Mouse (Mus musculus) forebrain, embryonic 11.5 days (tissue): ENCODE measurements at regions not wholly inside any gene's neighbourhood (a gene's known extent, or its start where the extent isn't known, plus 50 kb on each side); places are given as distances from the start of the nearest gene placed in this dataset.

ENCODE experiments used
- ATAC-seq: fragments of 200-750 bp; cut with Nextera tagmentation; replicated peaks from 2 replicates; pipeline ENCODE4 v1.8.0; 2017; ENCODE audit warnings: moderate TSS enrichment; ENCODE audit not compliant: low FRiP score
- DNase-seq: peaks from one replicate; pipeline ENCODE4 v3.0.0-alpha.2; 2017; ENCODE audit warnings: low spot score
- H3K27ac ChIP-seq: fragments of 300-500 bp; sonication (generic); 2 replicates; pipeline ENCODE4 v1.5.1; 2014; ENCODE audit warnings: low read depth, low read length
- H3K27me3 ChIP-seq: fragments of 300-500 bp; sonication (generic); 2 replicates; pipeline ENCODE4 v1.6.1; 2014; ENCODE audit warnings: mild to moderate bottlenecking, low read length, mixed read lengths; ENCODE audit not compliant: control insufficient read depth, insufficient read depth
- H3K36me3 ChIP-seq: fragments of 300-500 bp; sonication (generic); 2 replicates; pipeline ENCODE4 v1.6.1; 2014; ENCODE audit warnings: mild to moderate bottlenecking, low read length, moderate library complexity, mixed read lengths; ENCODE audit not compliant: control insufficient read depth, insufficient read depth
- H3K4me1 ChIP-seq: fragments of 300-500 bp; sonication (generic); replicated peaks from 2 replicates; pipeline ENCODE4 v1.6.1; 2014; ENCODE audit warnings: low read length, mixed read lengths; ENCODE audit not compliant: control insufficient read depth, insufficient read depth
- H3K4me2 ChIP-seq: fragments of 300-500 bp; sonication (generic); 2 replicates; pipeline ENCODE4 v1.6.1; 2014; ENCODE audit warnings: low read depth, mild to moderate bottlenecking, low read length, moderate library complexity, mixed read lengths; ENCODE audit not compliant: severe bottlenecking
- H3K4me3 ChIP-seq: fragments of 300-500 bp; sonication (generic); 2 replicates; pipeline ENCODE4 v1.5.1; 2014; ENCODE audit warnings: low read depth, low read length
- H3K9ac ChIP-seq: fragments of 300-500 bp; sonication (generic); 2 replicates; pipeline ENCODE4 v1.6.1; 2014; ENCODE audit warnings: low read length
- H3K9me3 ChIP-seq: fragments of 300-500 bp; sonication (generic); 2 replicates; pipeline ENCODE4 v1.6.1; 2016; ENCODE audit warnings: low read length, mixed read lengths; ENCODE audit not compliant: control insufficient read depth
- WGBS: fragments of 180-500 bp; shearing (Covaris S2); extraction: QIAGEN DNeasy Blood & Tissue Kit; methylation state at CpG from one replicate; pipeline ENCODE4 v1.1.7; 2014; 5-methylcytosine and 5-hydroxymethylcytosine counted together

DNA sequence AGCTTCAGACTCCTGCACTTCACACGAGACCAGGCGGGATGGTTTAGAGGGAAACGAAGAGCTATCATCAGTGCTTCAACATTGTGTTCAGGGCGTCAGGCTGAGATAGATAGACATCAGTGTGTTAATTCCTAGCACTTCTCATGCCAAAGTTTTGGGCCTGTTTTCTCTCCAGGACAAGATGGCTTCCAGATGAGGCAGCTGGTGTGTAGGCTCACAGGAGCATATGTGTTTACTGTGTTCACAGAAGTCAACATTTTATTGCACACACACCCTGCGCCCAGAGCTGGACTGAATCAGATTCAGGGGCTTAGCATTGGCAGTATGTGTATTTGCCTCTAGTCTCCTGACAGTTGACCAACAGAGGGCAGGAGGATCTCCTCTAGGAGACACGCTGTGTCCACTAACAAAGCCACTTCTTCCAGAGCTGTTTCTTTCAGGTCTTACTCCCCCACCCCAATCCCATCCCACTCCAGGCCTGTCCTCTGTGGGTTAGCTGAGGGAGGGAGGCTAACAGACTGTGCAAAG, 123.4 kb downstream of the Lrrc30 start:
- no peaks in the 10 kb centered on the region for H3K4me1 ChIP-seq
- no peak overlapping the region for H3K4me2 ChIP-seq
- ATAC-seq (no peak), DNase-seq (no peak)
- H3K9me3 ChIP-seq: no peaks in the 10 kb centered on the region
- no peak overlapping the region for H3K27ac ChIP-seq
- WGBS: 90% methylated on average over 6 of the region's 6 CpGs
- H3K4me3 ChIP-seq: no peak overlapping the region
- no peaks in the 10 kb centered on the region for H3K36me3 ChIP-seq
- H3K27me3 ChIP-seq: no peaks in the 10 kb centered on the region
- no peak overlapping the region for H3K9ac ChIP-seq

DNA sequence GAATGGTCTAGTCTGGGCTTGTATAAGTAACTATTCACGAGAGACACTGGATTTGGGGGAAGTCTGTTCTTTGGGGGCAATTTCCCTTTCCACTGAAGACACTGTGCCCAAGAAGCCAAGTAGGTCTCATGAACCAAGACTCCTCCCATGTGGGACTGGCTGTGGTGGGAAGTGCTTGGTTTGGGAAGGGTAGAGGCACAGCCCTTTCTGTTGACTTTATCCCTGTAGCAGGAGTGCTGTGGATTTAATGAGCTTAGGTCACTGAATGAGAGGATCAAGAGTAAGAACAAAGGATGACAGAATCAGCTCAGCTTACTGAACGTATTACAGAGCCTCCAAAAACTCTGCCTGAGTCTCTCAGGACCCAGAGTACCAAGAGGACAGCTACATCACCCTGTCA, 124.2 kb downstream of the Lrrc30 start:
- no peak overlapping the region for H3K27ac ChIP-seq
- no peaks in the 10 kb centered on the region for H3K4me1 ChIP-seq
- H3K36me3 ChIP-seq: no peaks in the 10 kb centered on the region
- DNase-seq (no peak), ATAC-seq (no peak)
- no peaks in the 10 kb centered on the region for H3K27me3 ChIP-seq
- 25% methylated on average over 2 of the region's 2 CpGs for WGBS
- H3K4me2 ChIP-seq: no peak overlapping the region
- no peak overlapping the region for H3K9ac ChIP-seq
- H3K9me3 ChIP-seq: no peaks in the 10 kb centered on the region
- H3K4me3 ChIP-seq: no peak overlapping the region

- Histone ChIP-seq H3K4me2 (no peak overlapping the region), H3K9ac (no peak overlapping the region), H3K4me1 (no peaks in the 10 kb centered on the region), H3K4me3 (no peak overlapping the region), H3K9me3 (no peaks in the 10 kb centered on the region), H3K27me3 (no peaks in the 10 kb centered on the region), H3K36me3 (no peaks in the 10 kb centered on the region), H3K27ac (no peak overlapping the region)
- 67% methylated on average over 2 of the region's 2 CpGs for WGBS
- DNase-seq (no peak), ATAC-seq (no peak)
Observed at GRCm38 (mm10) chr17:67506466-67506865, 126.1 kb downstream of the Lrrc30 start.

GRCm38 (mm10) chr17:67504502-67505033, 128.0 kb downstream of the Lrrc30 start:
- Histone ChIP-seq H3K36me3 (no peaks in the 10 kb centered on the region), H3K27me3 (no peaks in the 10 kb centered on the region), H3K4me3 (no peak overlapping the region), H3K4me1 (peaks cover 2% of the 10 kb centered on the region; the same call in 1 of the 2 replicates), H3K27ac (no peak overlapping the region), H3K4me2 (no peak overlapping the region), H3K9ac (no peak overlapping the region), H3K9me3 (no peaks in the 10 kb centered on the region)
- ATAC-seq: no peak
- WGBS: 90% methylated on average over 9 of the region's 9 CpGs
- DNase-seq: no peak

- DNase-seq: no peak
- Histone ChIP-seq H3K27ac (no peak overlapping the region), H3K36me3 (no peaks in the 10 kb centered on the region), H3K4me3 (no peak overlapping the region), H3K9ac (no peak overlapping the region), H3K4me2 (no peak overlapping the region), H3K9me3 (no peaks in the 10 kb centered on the region), H3K4me1 (peaks cover 2% of the 10 kb centered on the region; the same call in 1 of the 2 replicates), H3K27me3 (no peaks in the 10 kb centered on the region)
- ATAC-seq: no peak
- WGBS: 76% methylated on average over 6 of the region's 6 CpGs
Observed at GRCm38 (mm10) chr17:67503125-67503878, 129.2 kb downstream of the Lrrc30 start.

DNA sequence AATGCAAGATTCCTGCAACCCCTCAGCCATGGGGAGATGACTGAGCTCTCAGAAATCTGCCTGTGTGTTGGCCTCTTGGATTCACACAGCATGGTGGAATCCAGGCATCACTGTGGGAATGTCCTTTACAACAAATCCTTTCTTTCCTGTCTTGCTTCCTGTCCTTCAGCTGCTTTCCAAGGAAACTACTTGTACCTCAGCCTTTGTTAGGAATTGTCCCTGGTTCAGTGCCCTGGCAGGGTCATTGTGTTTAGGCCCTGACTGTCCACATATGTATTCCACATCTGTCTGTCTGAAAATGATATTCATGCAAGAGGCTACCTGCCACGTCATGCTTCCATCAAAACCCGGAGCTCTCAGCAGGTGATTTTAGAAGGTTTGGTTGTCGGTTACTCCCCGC, 129.9 kb downstream of the Lrrc30 start:
- Histone ChIP-seq H3K4me1 (peaks cover 2% of the 10 kb centered on the region; the same call in 1 of the 2 replicates), H3K4me3 (no peak overlapping the region), H3K9me3 (no peaks in the 10 kb centered on the region), H3K9ac (no peak overlapping the region), H3K27me3 (no peaks in the 10 kb centered on the region), H3K36me3 (no peaks in the 10 kb centered on the region), H3K27ac (no peak overlapping the region), H3K4me2 (no peak overlapping the region)
- ATAC-seq: no peak
- no peak for DNase-seq
- WGBS: 75% methylated on average over 4 of the region's 4 CpGs

- Histone ChIP-seq H3K27ac (no peak overlapping the region), H3K27me3 (no peaks in the 10 kb centered on the region), H3K4me2 (peak overlapping the region; percentile 40; the same call in 1 of the 2 replicates), H3K4me3 (peak overlapping the region; percentile 12; the same call in 1 of the 2 replicates), H3K9ac (no peak overlapping the region; the same call in 1 of the 2 replicates), H3K36me3 (no peaks in the 10 kb centered on the region), H3K9me3 (no peaks in the 10 kb centered on the region), H3K4me1 (peaks cover 2% of the 10 kb centered on the region; the same call in 1 of the 2 replicates)
- peak; percentile 81 for ATAC-seq
- peak; percentile 56 for DNase-seq
- WGBS: 45% methylated on average over 28 of the region's 28 CpGs
Observed at GRCm38 (mm10) chr17:67499783-67500641, 132.5 kb downstream of the Lrrc30 start.

DNA sequence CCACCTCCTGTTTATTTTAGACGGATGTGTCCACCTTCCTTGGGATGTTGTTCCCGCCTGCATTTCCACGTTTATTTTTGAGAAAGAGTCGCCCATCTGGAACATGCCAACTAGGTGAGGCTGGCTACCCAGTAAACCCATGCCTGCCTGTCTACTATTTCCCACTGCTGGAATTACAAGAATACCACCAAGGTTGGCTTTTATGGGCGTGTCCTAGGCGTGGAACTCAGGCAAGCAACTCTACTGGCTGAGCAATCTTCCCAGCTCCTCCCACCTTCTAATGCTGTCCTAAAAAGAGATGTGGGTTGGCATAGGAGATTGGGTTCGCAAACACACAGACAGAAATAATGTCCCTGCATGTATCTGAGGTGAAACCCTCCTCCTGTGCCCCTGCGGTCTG, 135.1 kb downstream of the Lrrc30 start:
- no peaks in the 10 kb centered on the region for H3K9me3 ChIP-seq
- H3K4me1 ChIP-seq: peaks cover 2% of the 10 kb centered on the region; the same call in 1 of the 2 replicates
- H3K4me3 ChIP-seq: no peak overlapping the region
- H3K27me3 ChIP-seq: no peaks in the 10 kb centered on the region
- DNase-seq (no peak), ATAC-seq (no peak)
- no peak overlapping the region for H3K27ac ChIP-seq
- 93% methylated on average over 8 of the region's 8 CpGs for WGBS
- no peaks in the 10 kb centered on the region for H3K36me3 ChIP-seq
- H3K9ac ChIP-seq: no peak overlapping the region
- no peak overlapping the region for H3K4me2 ChIP-seq
